Mouse (Mus musculus): ENCODE results near the gene Epor.
A peak's percentile ranks its signal among the peaks of the same experiment; 100 is the strongest.

The Epor gene

DNA sequence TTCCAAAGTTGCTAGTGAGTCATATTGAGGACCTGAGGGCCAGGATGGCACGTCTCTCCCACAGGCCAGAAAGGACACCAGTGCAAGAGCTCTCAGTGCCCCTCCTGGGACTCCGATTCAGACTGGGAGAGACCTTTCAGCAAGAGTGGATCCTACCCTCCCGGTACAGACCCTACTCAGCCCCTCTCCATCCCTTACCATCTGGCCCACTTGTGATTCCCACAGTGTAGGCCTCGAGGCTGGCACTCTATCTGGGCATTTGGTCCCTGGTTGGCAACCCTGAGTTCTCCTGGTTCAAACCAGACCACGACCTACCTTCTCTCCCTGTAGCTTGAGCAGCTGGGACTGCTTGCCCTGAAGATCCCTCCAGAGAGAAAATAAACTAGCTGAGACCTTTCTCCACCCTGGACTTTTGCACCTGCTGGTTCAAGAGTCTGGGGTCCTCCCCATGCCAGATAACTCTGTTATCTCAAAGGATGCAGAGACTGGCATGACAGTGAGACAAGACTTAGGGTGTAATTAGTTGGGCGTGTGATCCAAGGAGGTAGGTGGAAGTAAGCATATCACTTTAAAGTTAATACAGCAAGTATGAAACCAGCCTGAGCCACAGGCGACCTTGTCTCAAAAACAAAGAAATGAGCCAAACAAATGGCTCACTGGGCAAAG, 27.7 kb downstream of the Epor start:
- no peak for DNase-seq

- no peak for DNase-seq
Observed at GRCm38 (mm10) chr9:21934021-21934420, 29.3 kb downstream of the Epor start.

DNA sequence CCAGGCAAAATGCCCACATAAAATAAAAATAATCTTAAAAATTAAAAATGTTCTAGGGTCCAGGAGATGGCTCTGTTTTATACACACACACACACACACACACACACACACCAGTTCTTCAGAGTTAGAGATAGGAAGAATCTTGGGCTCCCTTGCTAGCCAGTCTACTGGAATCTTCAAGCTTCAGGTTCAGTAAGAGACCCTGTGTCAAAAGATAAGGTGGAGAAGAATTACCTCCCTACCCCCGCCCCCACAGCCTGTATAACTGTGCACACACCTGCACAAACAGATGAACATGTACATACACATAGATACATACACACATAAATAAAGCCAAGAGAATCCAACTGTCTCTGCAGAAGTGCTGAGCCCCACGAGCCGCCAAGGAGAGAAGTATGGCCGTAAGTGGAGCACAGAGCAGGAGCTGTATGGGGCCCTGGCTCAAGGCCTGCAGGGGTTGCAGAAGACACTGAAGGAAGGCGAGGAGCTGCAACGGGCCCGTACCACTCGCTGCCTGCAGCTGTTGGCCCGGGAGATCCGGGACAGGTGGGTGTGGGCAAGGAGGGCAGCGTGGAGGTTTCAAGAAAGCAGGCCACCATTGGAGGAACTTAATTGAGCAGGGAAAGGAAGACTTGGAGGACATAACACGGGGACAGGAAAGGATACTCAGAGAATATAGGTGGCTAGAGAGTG, 30.7 kb downstream of the Epor start:
- DNase-seq: no peak

DNA sequence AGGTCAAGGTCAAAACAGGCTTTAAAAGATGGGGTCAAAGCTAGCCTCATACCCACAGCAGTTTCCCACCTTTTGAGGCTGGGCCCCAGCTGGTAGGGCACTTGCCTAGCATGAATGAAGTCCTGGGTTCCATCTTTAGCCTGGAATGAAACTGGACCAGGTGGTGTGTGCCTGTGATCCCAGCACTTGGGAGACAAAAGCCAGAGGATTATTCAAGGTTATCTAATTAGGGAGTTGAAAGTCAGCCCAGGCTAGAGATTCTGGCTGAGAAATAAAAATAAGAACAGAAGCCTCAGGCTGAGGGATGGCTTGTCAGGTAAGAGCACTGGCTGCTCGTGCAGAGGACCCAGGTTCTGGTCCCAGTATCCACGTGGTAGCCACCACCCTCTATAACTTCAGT, 31.3 kb downstream of the Epor start:
- DNase-seq: no peak

- DNase-seq: no peak
Observed at GRCm38 (mm10) chr9:21929208-21929607, 34.1 kb downstream of the Epor start.

GRCm38 (mm10) chr9:21927208-21927753, 36.0 kb downstream of the Epor start, which contains the start of the genes Ccdc159 and Tmem205:
Gene Ccdc159 (plus strand): TSS chr9:21927471.
Gene Tmem205 (minus strand): TSS chr9:21927556.
- peak; percentile 95 to 98 for DNase-seq

DNA sequence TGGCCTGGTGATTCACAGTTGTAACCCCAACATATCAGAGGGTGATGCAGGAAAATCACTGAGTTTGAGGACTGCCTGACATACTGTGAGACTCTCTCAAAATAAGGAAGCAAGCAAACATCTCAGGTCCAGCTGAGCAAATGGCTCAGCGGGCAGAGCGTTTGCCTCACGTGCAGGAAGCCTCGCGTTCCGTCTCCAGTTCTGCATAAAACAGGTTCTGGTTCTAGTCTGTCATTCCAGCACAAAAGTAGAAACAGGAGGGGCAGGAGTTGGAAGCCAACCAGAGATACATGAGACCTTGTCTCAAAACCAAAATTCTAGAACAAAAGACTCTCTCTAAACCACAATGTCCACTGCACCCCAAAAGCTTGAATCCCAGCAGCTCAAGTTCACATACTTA, 36.5 kb downstream of the Epor start:
- DNase-seq: peak in 1 of 2 experiments; percentile 30

DNA sequence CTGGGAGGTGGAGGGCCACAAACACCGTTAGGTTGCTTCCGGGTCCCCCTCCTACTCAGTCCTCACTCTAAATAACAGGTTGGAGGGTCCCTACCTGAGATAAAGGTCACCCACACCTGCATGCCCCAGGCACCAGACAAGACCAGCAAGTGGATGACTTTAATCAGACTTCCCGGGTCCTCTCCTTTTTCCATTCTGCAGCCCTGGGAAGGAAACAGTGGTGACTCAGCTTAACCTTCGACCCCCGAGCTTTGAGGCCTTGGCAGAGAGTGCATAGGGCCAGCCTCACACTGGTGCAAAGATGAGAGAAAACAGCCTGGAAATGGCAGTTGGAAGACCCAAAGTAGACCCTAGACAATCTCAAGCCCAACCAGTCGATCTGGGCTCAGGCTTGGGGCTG, 37.2 kb downstream of the Epor start:
- peak; percentile 34 to 60 for DNase-seq

- DNase-seq: no peak
Observed at GRCm38 (mm10) chr9:21925506-21925905, 37.8 kb downstream of the Epor start.

DNA sequence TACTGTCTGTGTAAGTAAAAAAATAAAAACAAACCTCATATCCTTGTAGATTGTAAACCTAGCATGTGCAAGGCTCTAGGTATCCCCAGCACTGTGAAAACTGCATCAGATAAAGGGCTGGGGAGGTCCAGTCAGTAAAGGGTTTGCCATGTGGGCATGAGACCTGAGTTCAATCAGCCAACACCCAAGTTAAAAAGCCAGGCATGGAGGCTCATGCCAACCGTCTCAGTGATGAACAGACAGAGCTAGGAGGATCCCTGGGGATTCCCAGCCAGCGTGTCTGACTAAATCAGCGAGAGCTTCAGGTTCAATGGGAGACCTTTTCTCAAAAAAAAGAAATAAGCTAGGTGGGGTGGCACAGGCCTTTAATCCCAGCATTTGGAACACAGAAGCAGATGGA, 38.3 kb downstream of the Epor start:
- no peak for DNase-seq

DNA sequence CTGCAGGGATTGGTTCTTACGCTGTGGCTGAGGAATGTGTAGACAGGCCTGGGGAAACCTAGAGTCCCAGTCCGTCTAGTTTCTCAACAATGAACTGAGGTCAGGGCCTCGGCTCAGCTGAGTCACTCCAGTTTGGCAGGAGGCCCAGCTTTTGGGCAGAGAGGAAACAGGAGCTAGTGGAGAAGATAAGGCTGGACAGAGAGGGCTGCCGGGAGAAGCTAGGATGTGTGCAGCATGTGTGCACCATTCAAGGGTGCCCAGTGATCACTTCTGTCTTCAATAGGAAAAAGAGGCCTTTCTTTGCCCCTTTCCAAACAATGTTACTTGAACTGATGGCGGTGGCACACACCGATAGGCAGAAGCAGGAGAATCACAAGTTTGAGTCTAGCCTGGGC, 39.2 kb downstream of the Epor start:
- peak; percentile 88 to 90 for DNase-seq

GRCm38 (mm10) chr9:21923490-21924098, 39.7 kb downstream of the Epor start:
- no peak for DNase-seq

DNA sequence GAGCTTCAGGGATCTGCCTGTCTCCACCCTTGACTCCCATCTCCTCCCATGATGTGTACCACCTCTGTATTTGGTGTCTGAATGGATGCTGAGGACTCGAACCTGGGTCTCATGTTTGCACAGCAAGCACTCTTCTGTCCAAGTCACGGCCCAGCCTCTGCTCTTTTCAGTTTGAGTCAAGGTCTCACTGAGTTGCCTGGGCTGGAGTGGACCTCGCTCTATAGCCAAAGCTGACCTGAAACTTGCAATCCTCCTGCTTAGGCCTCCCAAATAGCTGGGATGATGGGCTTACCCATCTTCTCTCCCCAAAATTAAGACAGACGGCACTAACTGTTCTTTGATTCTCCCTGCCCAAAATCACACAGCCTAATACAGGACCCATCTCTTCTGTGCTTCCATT, 40.3 kb downstream of the Epor start:
- DNase-seq: no peak

DNA sequence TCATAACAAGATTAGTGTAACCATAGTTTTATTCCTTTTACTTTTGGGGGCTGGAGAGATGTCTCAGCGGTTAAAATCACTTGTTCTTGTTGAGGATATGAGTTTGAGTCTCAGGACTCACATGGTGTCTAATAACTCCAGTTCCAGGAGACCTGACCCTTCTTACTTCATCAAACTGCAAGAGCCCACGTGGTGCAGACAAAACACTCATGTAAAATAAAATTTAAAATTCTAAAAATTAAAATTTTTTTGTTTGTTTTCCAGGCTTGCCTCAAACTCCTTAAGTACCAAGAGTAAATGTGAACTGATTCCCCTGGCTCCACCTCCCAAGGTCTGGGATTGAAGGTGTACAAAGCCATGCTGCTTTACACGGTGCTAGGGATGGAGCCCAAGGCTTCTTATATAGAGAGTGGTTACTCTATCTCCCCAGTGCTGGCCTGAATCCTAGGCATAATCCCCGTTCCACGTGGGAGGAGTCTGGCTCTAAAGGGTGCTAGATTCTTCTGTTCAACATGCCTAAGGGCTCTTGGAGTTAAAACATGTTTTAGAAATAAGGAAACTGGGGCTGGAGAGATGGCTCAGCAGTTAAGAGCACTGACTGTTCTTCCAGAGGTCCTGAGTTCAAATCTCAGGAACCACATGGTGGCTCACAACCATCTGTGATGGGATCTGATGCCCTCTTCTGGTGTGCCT, 44.5 kb downstream of the Epor start:
- DNase-seq: no peak

GRCm38 (mm10) chr9:21918035-21918592, 45.2 kb downstream of the Epor start, which contains the start of gene Rab3d:
Gene Rab3d (minus strand): TSS chr9:21918192.
- peak; percentile 96 to 97 for DNase-seq

DNA sequence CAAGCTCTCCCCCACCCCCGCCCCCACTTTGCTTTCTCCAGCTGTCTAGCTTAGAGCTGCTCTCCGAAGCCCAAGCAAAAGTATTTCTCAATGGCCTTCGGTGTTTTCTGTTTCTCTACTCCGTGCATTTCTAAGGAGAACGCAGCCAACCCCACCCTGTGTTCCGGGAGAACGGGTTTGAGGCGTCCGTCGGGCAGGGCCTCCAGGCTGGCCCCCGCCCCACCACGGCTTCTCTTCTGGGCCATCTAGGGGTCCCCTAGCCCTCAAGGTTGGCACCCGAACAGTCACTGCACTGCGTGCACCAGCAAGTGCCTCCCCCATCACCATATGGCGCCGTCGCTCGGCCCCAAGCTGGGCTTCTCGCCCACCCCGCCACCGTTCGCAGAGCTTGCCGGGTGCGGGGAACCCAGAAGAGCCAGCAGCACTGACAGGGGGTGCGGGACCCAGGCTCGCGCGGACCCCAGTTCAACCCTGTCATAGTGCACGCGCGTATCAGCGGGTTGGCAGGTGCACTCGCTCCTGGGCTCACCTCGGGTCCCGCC, 45.7 kb downstream of the Epor start:
- peak in 1 of 2 experiments; percentile 24 for DNase-seq

GRCm38 (mm10) chr9:21916851-21917492, 46.3 kb downstream of the Epor start:
- no peak for DNase-seq

GRCm38 (mm10) chr9:21909474-21910223, 53.7 kb downstream of the Epor start:
- no peak for DNase-seq
